Mouse (Mus musculus) cerebellum, postnatal 36 days (tissue): ENCODE measurements around the gene Mylk.
"Not testable (repeated sequence)": the region's sequence is repeated elsewhere in the genome, so short reads cannot be mapped to it uniquely, and the experiment has no call there.

ENCODE experiments used
- DNase-seq, 2 experiments: peaks; one replicate each; pipeline ENCODE4 v3.0.0; 2021 to 2022; ENCODE audit warnings: mixed read lengths in 2 of 2

Mylk gene

GRCm38 (mm10) chr16:34772445-34773032 lies 27.5 kb downstream of the Mylk start:
- no peak for DNase-seq

GRCm38 (mm10) chr16:34782442-34782841 lies 37.4 kb downstream of the Mylk start:
- no peak for DNase-seq

GRCm38 (mm10) chr16:34783536-34783935 lies 38.5 kb downstream of the Mylk start:
- no peak for DNase-seq

GRCm38 (mm10) chr16:34784675-34785074 lies 39.7 kb downstream of the Mylk start:
- no peak for DNase-seq

GRCm38 (mm10) chr16:34792555-34792954 lies 47.5 kb downstream of the Mylk start:
- no peak for DNase-seq

GRCm38 (mm10) chr16:34793000-34793399 lies 48.0 kb downstream of the Mylk start:
- DNase-seq: no peak

- DNase-seq: no peak
Observed at GRCm38 (mm10) chr16:34801222-34801621, 56.2 kb downstream of the Mylk start.

GRCm38 (mm10) chr16:34804286-34805010 lies 59.4 kb downstream of the Mylk start:
- DNase-seq: no peak

GRCm38 (mm10) chr16:34806883-34807767 lies 62.1 kb downstream of the Mylk start:
- no peak for DNase-seq

GRCm38 (mm10) chr16:34807768-34808275 lies 62.8 kb downstream of the Mylk start:
- DNase-seq: no peak

- DNase-seq: no peak
Observed at GRCm38 (mm10) chr16:34812165-34812564, 67.2 kb downstream of the Mylk start.

GRCm38 (mm10) chr16:34813161-34813560 lies 68.2 kb downstream of the Mylk start:
- DNase-seq: not testable (repeated sequence)

- no peak for DNase-seq
Observed at GRCm38 (mm10) chr16:34813570-34813969, 68.6 kb downstream of the Mylk start.

- DNase-seq: no peak
Observed at GRCm38 (mm10) chr16:34814612-34815011, 69.6 kb downstream of the Mylk start.

GRCm38 (mm10) chr16:34816548-34816947 lies 71.5 kb downstream of the Mylk start:
- DNase-seq: no peak

- no peak for DNase-seq
Observed at GRCm38 (mm10) chr16:34825111-34825744, 80.2 kb downstream of the Mylk start.

GRCm38 (mm10) chr16:34834477-34834876 lies 89.5 kb downstream of the Mylk start:
- no peak for DNase-seq

- no peak for DNase-seq
Observed at GRCm38 (mm10) chr16:34839004-34839703, 94.1 kb downstream of the Mylk start.

- DNase-seq: no peak
Observed at GRCm38 (mm10) chr16:34839704-34840331, 94.8 kb downstream of the Mylk start.

- no peak for DNase-seq
Observed at GRCm38 (mm10) chr16:34844783-34845182, 99.8 kb downstream of the Mylk start.

- no peak for DNase-seq
Observed at GRCm38 (mm10) chr16:34847638-34848037, 102.6 kb downstream of the Mylk start.

- DNase-seq: no peak
Observed at GRCm38 (mm10) chr16:34854066-34854465, 109.1 kb downstream of the Mylk start.
